Mouse (Mus musculus) lung, adult 18-20 months (tissue): ENCODE measurements at regions not wholly inside any gene's neighbourhood (a gene's known extent, or its start where the extent isn't known, plus 50 kb on each side); places are given as distances from the start of the nearest gene placed in this dataset.
A peak's percentile ranks its signal among the peaks of the same experiment; 100 is the strongest.

Source experiments
- DNase-seq, 2 experiments: peaks; one replicate each; pipeline ENCODE4 v3.0.0; 2022; ENCODE audit warnings: mixed read lengths in 2 of 2

DNA sequence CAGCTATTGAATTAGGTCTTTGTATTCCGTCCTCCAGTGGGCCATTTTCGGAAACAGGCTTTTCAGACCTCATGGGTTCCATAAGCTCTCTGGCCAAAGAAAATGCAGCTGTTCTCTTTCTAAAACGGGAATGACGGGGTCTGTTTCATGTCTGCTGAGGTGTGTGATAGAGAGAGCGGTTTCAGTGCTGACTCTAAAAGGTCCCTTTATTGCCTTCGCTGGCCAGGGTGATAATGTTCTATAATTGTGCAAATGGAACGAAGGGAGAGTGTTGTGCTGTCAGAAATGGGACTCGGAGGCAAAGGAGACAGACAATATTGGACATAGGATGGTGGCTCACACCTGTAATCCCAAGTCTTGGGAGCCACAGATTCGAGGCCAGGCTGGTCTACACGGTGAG is 53.5 kb upstream of the Osbpl8 start:
- no peak for DNase-seq

DNA sequence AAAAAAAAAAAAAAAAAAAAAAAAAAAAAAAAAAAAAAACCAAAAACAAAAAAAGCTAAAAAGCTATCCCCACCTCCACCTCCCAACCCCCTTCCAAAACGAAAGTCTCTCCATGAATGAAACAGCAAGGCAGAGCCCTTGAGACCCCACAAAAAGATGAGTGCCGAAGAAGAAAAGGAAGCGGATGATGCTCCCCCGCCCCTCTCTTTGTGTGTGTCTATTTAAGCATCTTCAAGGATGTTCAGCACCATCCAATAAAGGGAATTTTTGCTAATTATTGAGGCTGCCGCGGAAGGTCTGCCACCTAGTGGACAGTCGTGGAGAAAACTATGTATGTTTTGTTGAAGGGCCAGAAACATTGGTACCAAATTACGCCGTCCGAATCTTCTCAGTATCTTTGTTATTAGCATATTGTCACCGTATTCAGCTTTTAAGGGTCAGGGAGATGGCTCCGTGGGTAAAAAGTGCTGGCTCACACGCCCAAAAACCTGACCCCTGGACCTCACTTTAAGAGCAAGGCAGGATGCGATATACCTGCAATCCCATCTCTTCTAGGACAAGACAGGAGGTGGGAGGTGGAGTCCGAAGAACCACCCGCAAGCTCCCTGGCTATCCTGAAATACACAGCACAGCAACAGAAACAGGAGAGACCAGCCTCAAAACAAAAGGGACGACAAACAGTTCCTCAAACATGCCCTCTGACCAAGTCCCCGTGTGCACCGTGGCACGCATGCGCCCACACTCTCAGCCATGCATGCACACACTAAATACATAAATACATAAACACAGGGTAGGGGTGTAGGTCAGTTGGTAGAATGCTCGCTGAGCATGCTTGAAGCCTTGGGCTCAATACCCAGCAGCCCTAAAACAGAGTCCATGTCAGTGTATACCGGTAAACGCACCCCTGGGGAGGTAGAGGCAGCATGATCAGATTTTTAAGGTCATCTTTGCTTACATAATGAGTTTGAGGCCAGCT is 55.6 kb upstream of the Osbpl8 start:
- DNase-seq: peak; percentile 34 to 37

DNA sequence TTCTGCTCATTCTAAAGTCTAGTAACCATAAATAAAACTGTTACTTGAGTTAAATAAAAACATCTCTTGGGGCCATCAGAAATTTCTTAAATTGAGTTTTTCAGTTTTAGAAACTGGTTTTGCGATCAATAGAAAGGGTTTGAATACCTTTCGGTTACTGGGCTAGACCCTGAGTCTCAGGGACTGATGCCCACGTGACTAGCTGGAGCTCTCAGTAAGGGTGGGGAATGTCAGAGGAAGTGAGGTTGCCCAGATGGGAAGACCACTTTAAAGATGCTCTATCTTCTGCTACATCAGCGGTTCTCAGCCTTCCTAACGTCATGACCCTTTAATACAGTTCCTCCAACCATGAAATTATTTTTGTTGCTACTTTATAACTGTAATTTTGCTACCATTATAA is 56.7 kb upstream of the Osbpl8 start:
- no peak for DNase-seq

DNA sequence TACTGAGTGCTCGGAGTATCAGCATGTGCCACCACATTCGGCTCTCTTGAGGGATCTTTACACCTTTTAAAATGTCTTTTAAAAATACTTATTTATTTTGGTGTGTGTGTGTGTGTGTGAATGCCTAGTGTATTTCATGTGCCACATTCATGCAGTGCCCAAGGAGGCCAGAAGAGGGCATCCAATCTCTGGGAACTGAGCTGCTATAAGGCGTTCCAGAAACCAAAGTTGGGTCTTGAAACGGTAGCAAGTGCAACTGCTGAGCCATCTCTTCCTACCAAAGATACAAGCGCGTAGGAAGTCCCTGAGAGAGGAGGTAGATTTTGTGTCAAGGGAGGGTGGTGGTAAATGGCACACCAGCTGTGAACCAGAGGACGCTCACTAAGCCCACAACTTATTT is 57.2 kb upstream of the Osbpl8 start:
- peak; percentile 42 to 49 for DNase-seq

DNA sequence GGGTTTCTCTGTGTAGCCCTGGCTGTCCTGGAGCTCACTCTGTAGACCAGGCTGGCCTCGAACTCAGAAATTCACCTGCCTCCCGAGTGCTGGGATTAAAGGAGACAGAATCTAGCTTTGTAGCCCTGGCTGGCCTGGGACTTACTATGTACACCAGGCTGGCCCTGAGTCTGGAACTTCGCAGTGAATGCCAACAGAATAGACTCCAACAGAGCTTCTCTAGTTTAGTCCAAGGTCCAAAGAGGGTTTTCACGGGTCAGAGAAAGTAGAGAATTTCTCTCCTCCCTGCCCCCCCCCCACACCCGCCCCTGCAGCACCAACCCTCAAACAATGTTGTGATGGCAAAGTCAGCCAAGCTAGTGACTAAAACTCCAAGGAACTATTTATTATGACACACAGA is 58.1 kb upstream of the Osbpl8 start:
- no peak for DNase-seq

DNA sequence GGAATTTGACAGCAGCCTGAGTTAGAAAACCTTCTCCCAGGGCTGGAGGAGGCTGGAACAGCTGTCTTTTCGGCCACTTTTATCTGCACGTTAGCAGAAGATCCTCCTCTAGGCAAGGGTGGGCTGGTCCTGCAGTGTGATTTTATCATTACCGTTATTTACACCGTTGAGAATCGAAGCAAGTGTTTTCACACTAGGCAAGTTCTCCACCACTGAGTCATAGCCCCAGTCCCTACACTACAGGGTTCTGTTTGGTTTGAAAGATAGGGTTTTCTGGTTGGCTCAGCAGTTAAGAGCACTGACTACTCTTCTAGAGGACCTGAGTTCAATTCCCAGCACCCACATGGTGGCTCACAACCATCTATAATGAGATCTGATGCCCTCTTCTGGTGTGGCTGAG is 58.9 kb upstream of the Osbpl8 start:
- no peak for DNase-seq

DNA sequence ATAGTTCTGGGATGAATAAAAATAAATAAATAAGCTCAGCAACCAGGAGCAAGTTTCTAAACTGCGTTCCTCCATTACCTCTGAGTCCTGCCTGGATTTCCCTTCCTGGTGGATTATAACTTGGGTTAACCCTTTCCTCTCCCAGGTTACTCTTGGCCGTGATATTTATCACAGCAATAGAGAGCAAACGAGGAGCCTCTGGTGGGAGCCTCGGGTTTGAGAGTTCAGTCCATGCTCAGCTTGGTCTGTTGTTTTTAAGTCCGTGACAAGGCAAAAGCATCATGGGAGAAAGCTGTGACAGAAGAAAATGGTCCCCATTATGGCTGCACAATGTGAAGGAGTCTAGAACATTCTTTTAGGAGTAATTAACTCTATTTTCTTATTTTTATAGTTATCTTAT is 61.0 kb upstream of the Osbpl8 start:
- no peak for DNase-seq

DNA sequence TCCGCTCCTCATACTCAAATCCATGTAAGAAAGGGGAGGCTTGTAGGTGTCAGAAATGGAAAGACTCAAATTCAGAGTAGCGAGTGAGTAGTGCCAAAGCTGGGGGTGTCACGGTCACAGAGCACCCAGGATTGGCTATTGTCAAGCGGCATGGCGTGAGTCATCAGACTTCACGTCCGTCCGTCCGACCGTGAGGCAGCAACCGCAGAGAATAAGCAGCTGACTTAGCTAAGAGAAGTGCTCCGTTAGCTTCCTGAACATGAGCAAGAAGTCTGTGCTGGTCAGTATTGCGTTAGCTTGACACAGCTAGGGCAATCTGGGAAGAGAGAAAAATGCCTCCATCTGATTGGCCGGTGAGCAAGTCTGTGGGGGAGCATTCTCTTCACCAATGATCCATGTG is 61.5 kb upstream of the Osbpl8 start:
- peak; percentile 40 to 52 for DNase-seq

DNA sequence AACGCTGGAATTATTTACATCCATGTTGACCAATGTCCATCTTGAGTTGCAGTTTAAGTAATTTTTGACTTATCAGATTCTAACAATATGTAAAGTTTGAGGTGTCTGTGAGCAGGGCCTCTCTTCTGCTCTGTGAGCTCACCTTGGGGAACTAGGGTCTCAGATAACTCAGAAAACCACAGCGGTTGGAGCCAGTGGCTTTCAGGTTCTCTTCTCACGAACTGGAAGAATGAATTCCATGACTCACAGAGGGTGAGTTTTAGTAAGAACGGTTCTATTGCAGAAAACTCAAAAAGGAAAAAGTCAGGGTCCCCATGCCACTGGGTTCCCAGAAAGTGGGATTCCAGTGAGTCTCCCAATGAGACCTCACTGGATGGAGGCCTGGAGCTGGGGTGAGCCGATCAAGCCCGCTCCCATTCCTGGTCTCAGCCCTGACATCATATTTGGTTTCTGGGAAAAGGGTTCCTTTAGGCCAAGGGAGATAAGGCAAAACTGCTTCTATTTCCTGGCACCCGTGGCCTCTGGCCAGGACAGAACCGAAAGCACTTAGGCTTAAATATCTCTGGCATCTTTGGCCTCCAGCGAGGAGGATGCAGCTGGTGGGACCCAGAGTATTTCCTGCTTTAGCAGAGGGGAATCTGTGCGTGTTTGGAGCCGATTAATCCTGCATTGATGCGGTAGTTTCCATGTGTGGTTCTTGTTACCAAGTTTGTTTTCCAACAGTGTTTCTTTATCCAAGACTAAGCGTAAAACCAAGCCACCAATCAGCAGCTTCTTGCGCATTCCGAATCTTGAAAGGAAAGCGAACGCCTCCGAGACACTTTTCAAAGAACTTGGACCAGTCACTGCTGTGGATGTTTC is 62.4 kb upstream of the Osbpl8 start:
- DNase-seq: peak; percentile 67 to 78

DNA sequence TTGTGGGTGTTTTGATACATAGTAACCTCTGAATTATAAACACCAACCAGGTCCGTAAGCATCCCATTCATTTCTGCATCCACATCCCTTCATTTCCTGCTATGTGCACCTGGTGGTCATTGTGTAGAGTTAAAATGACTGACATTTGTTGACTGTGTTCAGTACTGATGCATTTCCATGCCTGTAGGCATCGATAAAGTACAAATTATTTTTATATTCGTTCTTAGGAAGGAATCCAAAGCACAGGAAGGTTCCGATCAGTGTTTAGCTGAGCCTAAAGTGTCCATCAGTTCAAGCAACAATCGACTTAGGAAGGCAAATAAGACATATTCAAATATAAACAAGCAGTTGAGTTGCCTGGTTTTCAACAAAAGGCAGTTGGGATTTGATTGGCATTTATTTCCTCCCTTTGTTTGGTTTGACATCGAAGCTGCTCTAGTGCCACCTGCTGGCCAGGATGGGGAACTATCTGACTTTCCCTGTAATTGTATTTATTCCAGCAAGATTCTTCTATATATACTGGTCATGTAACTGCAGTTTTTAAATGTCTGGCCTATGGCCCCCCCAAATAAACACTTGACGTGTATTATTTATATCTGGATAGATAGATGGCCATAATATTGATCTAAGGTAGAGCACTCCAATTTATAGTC is 64.6 kb upstream of the Osbpl8 start:
- DNase-seq: peak; percentile 62 to 71

DNA sequence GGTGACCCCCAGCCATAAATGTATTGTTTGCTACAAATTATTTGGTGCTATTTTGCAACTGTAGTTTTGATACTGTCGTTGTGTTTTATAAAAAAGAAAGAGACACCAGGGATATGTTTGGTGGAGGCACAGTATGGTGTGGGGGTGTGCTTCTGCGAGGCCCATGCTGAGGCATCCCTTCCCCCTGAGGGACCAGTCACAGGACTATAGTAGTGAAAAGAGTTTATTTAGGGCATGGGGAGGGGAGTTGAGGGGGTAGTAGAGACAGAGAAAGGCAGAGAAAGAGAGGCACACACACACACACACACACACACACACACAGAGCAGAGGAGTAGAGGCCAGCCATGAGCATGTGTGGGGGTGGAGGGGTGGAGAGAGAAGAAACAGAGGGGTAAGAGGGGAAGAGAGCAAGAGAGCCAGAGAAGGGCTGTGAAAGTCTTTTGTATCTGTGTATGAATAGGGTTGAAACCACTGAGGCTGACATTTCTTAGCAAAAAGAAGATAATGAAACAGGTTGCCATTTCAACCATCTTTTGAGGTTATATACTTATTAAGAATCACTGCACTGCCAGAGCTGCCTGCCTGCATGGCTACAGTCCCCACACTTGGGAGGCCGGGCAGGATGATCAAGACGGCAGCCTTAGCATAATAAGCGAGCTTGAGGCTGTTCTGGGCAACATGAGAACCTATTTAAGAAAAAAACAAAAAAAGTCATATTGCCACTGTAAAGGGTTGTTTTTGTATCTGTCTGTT is 65.3 kb upstream of the Osbpl8 start:
- DNase-seq: no peak

DNA sequence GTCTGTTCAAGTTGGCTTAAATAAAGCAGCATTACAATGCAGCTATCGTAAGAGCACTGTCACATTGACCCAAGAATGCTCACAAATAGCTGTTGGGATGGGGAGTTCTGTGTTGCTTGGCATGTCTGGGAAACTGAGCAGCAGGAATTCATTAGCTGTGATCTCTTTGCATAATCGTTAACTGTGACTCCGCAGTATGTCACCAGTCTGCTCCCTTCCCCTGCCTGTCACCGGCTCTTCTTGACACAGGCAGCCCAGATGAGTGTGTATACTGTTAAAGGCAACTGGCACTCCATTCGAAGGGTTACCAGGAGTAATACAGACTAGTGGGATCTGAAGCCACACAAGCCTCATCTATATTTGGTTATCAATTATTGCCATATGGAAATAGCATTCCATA is 67.3 kb upstream of the Osbpl8 start:
- DNase-seq: no peak

DNA sequence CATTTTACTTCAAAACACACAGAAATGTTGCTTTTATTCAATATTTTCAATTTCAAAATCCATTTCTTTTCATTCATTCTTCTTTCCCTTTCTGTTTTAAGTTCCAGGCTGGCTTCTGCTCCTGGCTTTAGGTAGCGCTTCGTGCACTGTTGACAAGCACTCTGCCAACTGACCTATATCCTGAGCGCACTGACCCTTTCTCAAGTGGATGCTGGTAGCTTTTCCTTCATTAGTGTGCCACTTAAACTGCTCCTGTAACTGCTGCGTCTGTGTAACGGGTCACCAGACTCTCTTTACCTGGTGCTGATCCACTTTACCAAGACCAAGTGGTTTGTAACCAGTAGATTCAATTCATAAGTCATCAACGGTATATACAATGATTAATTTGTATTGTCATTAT is 67.7 kb upstream of the Osbpl8 start:
- DNase-seq: no peak

DNA sequence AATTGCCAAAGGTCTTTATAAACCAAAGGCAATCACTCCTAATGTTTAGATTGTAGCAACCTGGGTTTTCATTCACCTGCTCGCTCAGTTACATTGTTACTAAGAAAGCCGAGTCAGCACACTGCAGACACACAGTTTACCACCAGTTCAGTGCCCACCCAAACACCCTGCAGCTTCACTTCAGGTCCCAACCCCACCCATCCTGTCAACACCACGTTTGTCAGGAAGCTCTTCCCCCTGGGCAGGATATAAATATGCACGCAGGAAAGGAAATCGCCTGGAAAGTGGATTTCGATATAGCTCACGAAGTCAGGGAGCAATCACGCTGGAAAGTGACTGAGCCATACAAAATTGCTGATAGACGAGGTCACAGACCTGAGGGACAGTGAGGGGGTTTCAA is 70.1 kb upstream of the Osbpl8 start:
- peak in 1 of 2 experiments; percentile 25 for DNase-seq

DNA sequence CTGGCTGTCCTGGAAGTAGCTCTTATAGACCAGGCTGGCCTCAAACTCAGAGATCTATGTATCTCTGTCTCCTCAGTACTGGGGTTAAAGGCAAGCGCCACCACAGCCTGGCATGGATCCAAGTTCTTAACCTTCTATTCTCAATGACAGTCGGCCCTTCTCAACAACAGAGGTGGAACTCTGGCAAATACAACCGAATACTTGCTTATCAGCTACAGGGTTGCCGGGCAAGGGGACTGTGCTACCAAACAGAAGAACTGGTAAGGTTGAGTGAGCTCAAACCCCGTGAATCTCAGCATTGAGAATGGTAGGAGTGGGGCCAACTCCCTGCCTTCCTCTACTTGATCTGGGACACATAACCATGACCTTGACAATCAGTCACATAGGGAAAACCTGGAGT is 75.2 kb upstream of the Osbpl8 start:
- no peak for DNase-seq

DNA sequence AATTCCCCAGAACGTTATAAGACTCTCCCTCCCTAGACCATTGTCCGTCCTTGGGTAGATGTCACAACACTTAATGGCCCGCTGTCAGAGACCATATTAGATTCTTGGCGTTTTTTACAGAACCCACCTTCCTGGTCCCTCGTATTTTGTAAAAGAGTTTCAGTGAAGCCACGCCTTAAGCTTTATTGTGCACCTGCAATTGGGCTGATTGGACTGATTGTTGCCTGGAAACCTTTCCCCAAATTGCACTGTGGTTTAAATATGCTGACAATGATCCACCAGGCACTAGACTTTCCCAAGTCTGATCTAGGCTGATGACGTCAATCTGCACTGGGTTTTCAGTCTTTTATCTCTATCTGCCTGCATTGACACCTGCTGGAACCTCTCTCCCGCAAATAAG is 75.6 kb upstream of the Zdhhc17 start:
- DNase-seq: no peak

DNA sequence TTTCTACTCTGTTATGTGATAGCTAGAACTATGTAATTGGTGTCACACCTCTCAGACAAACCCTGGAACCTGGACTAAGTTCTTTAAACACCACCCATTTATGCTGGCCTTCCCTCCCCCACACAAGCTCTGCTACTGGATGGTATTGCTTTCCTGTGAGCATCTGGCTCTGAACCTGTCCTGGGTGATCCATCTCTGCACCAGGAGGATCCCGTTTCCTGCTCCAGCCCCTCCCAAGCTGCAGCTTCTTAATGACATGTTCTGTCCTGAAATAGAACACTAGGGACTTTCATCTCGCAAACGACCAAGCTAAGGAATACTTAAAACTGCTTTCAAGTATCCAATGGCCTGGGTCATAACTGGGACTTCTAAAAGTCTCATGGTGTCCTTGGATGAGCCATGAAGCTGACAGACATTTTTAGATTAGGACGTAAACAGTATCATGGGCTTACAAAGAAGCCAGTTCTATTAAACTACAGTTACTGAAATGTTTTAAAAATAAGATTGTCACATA is 74.4 kb upstream of the Zdhhc17 start:
- no peak for DNase-seq

DNA sequence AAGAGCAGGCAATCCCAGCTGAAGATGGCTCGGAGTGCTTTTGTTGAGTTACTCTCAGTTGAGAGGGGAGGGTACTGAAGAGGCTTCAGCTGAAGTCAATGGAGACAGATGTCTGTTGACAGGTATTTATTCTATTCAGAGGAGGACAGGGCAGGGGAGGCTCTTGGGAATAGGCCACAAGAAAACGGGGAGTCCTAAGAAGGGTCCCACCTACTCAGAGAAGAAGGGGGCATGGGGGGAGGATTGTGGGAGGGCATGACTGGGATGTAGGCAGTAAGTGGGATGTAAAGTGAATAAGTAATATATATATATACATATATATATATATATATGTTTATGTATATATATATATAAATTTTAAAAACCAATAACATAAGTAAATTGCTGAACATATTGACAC is 73.9 kb upstream of the Zdhhc17 start:
- DNase-seq: no peak

DNA sequence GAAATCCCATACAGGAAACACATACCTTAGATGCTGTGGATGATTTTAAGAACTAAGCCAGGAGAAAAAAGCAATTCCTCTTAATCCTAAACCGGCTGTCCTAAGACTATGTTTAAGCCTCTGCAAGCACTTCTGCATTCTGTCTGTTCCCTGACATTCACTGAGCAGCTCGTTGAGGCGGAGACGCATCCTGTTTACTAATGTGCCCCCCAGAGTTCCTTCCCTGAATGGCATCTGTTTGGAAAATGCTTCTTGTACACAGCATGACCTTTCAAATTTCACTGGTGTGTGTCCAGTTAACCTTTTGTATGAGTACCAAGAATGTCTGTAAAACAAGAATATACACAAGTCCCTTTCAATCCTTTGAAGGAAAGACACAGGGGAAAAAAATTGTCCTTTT is 73.4 kb upstream of the Zdhhc17 start:
- DNase-seq: peak in 1 of 2 experiments; percentile 21

DNA sequence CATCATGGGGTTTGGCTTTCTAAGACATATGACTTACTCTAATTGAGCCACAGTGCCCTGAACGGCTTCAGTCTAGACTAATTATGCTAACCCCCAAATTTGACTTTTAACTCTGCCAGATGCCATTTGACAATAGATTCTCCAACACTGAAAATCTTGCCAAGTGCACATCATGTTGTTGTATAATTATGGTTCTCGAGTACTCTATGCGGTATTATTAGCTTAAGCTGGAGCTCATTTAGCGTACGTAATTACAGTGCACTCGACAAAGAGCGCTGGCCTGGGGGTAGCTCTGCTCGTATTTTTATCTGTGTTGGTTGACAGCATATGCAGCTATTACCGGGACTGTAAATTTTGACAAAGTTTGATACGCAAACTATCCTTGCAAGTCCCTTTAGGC is 70.4 kb upstream of the Zdhhc17 start:
- DNase-seq: no peak

DNA sequence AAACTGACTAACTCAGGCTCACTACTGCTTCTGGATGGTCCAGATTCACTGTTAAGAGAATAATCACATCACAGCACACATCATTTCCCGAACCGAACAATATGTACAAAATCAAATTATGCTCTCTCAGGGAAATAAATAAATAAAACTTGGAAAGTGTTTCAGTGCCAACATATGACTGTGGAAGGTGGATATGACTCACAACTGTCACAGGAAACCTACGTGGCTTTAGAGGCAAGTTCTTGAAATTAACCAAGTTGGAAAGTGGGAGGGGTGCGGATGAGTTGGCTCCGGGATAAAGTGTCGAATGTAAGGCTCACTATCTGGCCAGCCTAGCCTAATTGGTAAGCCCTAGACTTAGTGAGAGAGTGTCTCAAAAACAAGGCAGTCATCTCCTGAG is 69.1 kb upstream of the Zdhhc17 start:
- DNase-seq: no peak

DNA sequence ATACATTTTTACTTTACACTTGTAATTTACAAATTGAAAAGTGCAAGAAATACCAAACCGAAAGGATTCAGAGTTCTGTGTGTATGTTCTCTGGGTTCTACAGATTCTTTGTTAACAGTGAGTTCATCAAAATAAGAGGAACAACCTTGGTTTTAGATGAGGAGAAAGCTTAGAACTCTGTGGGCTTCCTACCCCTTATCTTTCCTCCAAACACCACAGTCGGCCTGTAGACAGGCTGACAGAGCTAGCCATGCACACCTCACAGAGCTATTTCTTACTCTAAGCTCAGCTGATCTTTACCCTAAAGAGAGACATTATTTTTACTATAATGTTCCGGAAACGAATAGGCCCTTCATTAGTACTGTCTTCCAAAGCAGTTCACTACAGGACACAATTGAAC is 67.7 kb upstream of the Zdhhc17 start:
- DNase-seq: no peak
